ENCODE assay signal across 8 mouse cellular contexts in genomic region chr8:94999004-94999403, GRCm38 (mm10). TPM values are rescaled to one million over a fixed set of nuclear protein-coding genes. Genes with fewer than 3 reads are reported as not detected.
A peak's percentile ranks its signal among the peaks of the same experiment; 100 is the strongest.
DNase-seq lines count a peak whose midpoint lies in the region; ATAC-seq lines count a peak whose summit lies in the region.

No protein-coding gene starts in this region.

- H3K27ac ChIP-seq in limb, embryonic 15.5 days: peak overlapping the region; percentile 54
- peak overlapping the region; percentile 64; the same call in 1 of the 2 replicates for H3K27ac ChIP-seq in stomach, embryonic 14.5 days (ENCODE audit: low read length)

- WGBS in limb, embryonic 15.5 days: 59% methylated on average over 6 of the region's 6 CpGs
- 59% methylated on average over 6 of the region's 6 CpGs for WGBS in stomach, embryonic 14.5 days

- no peak overlapping the region for H3K9ac ChIP-seq in limb, embryonic 15.5 days
- H3K9ac ChIP-seq in stomach, embryonic 14.5 days (replicated peaks; ENCODE audit: low read depth, low read length): no peak overlapping the region

- H3K4me3 ChIP-seq in limb, embryonic 15.5 days: no peak overlapping the region
- H3K4me3 ChIP-seq in stomach, embryonic 14.5 days (ENCODE audit: low read depth, low read length): no peak overlapping the region

- peak; percentile 46 to 62 for DNase-seq in lung, adult 18-20 months
- DNase-seq in lung, postnatal 14 days: no peak
- DNase-seq in heart, postnatal 10 days: peak; percentile 50 to 55
- no peak for DNase-seq in retina, embryonic 14.5 days (ENCODE audit: low spot score)
- DNase-seq in gastrocnemius, postnatal 4 days (ENCODE audit: low spot score in 2 of 2): no peak

- intact Hi-C loops in heart, postnatal 10 days (cut with DNase I): no loop called here

- H3K4me2 ChIP-seq in limb, embryonic 15.5 days: no peak overlapping the region
- no peak overlapping the region for H3K4me2 ChIP-seq in stomach, embryonic 14.5 days (replicated peaks; ENCODE audit: low read depth, low read length)

- no peak; the same call in 1 of the 2 replicates for ATAC-seq in limb, embryonic 15.5 days (ENCODE audit: insufficient number of reproducible peaks, low FRiP score, low TSS enrichment, low read depth)
- ATAC-seq in stomach, embryonic 14.5 days (ENCODE audit: insufficient number of reproducible peaks, insufficient read depth, low FRiP score, low read depth): no peak
- ATAC-seq in activated CD4-positive, CD25-positive, alpha-beta regulatory T cell, adult 4 months: no peak

- no peaks in the 10 kb centered on the region for H3K36me3 ChIP-seq in limb, embryonic 15.5 days
- H3K36me3 ChIP-seq in stomach, embryonic 14.5 days (ENCODE audit: control insufficient read depth, insufficient read depth, low read length): no peaks in the 10 kb centered on the region

- peaks cover 43% of the 10 kb centered on the region for H3K4me1 ChIP-seq in limb, embryonic 15.5 days
- H3K4me1 ChIP-seq in stomach, embryonic 14.5 days (ENCODE audit: control insufficient read depth, insufficient read depth, low read length): peaks cover 38% of the 10 kb centered on the region

- H3K9me3 ChIP-seq in limb, embryonic 15.5 days: no peaks in the 10 kb centered on the region
- no peaks in the 10 kb centered on the region for H3K9me3 ChIP-seq in stomach, embryonic 14.5 days (ENCODE audit: control insufficient read depth, low read depth, low read length)

- H3K27me3 ChIP-seq in limb, embryonic 15.5 days: no peaks in the 10 kb centered on the region
- H3K27me3 ChIP-seq in stomach, embryonic 14.5 days (ENCODE audit: control insufficient read depth, insufficient read depth, low read length): no peaks in the 10 kb centered on the region

RNA-seq across cellular contexts. Expression of gene Adgrg3, which starts 18.5 kb away (rescaled TPM):
- total RNA-seq in heart, postnatal 10 days (2021): 1 to 10 TPM; 2.0 to 3.4 TPM
- polyA plus RNA-seq in limb, embryonic 15.5 days (2015; fragmentation: Nextera tagmentation; extraction: Ambion mirVana): 3.6 and 3.7 TPM in 2 replicates
- 3.8 and 4.5 TPM in 2 replicates for polyA plus RNA-seq in stomach, embryonic 14.5 days (2014; fragmentation: Nextera tagmentation; extraction: Ambion mirVana)
- polyA plus RNA-seq in activated CD4-positive, CD25-positive, alpha-beta regulatory T cell, adult 4 months (2017; shearing (Covaris generic)): under 1 TPM; 0.21 to 0.41 TPM
- 1 to 10 TPM in 1 of 2 experiments, under 1 TPM in 1; 0.96 to 1.4 TPM for total RNA-seq in gastrocnemius, postnatal 4 days (2021)

RNA-seq across cellular contexts. Expression of gene Adgrg1, which starts 24.5 kb away (rescaled TPM):
- total RNA-seq in heart, postnatal 10 days (2021): 10 to 100 TPM; 36.6 to 61.8 TPM
- 23.2 and 25.0 TPM in 2 replicates for polyA plus RNA-seq in limb, embryonic 15.5 days (2015; fragmentation: Nextera tagmentation; extraction: Ambion mirVana)
- 43.8 and 50.9 TPM in 2 replicates for polyA plus RNA-seq in stomach, embryonic 14.5 days (2014; fragmentation: Nextera tagmentation; extraction: Ambion mirVana)
- 1 to 10 TPM; 1.8 to 2.8 TPM for polyA plus RNA-seq in activated CD4-positive, CD25-positive, alpha-beta regulatory T cell, adult 4 months (2017; shearing (Covaris generic))
- total RNA-seq in gastrocnemius, postnatal 4 days (2021): 10 to 100 TPM in 1 of 2 experiments, 1 to 10 TPM in 1; 9.6 to 10.0 TPM

RNA-seq across cellular contexts. Expression of gene Drc7, which starts 55.9 kb away (rescaled TPM):
- total RNA-seq in heart, postnatal 10 days (2021): not detected
- 0.09 TPM in 1 of 2 replicates, not detected in the other for polyA plus RNA-seq in limb, embryonic 15.5 days (2015; fragmentation: Nextera tagmentation; extraction: Ambion mirVana)
- not detected in 2 replicates for polyA plus RNA-seq in stomach, embryonic 14.5 days (2014; fragmentation: Nextera tagmentation; extraction: Ambion mirVana)
- polyA plus RNA-seq in activated CD4-positive, CD25-positive, alpha-beta regulatory T cell, adult 4 months (2017; shearing (Covaris generic)): not detected
- not detected for total RNA-seq in gastrocnemius, postnatal 4 days (2021)

Comparison
In these comparisons a context has a peak if more than half of its experiments do, and no peak if none do; other contexts are left out.
1. DNase-seq: peak in lung, adult 18-20 months (2 of 2) and heart, postnatal 10 days (2 of 2); none in lung, postnatal 14 days (single experiment), retina, embryonic 14.5 days (single experiment) and gastrocnemius, postnatal 4 days (0 of 2).